In genomic region chr4:94683305-94683704, GRCm38 (mm10) we compare ENCODE assay signal across 18 mouse cellular contexts. TPM values are rescaled to one million over a fixed set of nuclear protein-coding genes. Genes with fewer than 3 reads are reported as not detected.
A peak's percentile ranks its signal among the peaks of the same experiment; 100 is the strongest.
DNase-seq lines count a peak whose midpoint lies in the region; ATAC-seq lines count a peak whose summit lies in the region.
"Had no signal": no experiment of that assay in that cellular context is flagged by ENCODE, and none has a peak within 500 bp of the region (broad histone marks: within the 10 kb centered on the region; RNA-seq: fewer than 3 reads in every experiment).

No protein-coding gene starts in this region.

- no peak overlapping the region for H3K9ac ChIP-seq in heart, embryonic 16.5 days (ENCODE audit: low read length)
- H3K9ac ChIP-seq: forebrain, embryonic 13.5 days; limb, embryonic 13.5 days; stomach, embryonic 15.5 days had no signal

- WGBS in heart, embryonic 16.5 days = 73% methylated on average over 5 of the region's 5 CpGs

- H3K36me3 ChIP-seq in heart, embryonic 16.5 days (ENCODE audit: control insufficient read depth, insufficient read depth) = no peaks in the 10 kb centered on the region; the same call in 1 of the 2 replicates
- H3K36me3 ChIP-seq: stomach, embryonic 15.5 days had no signal

- H3K27ac ChIP-seq in heart, embryonic 16.5 days (ENCODE audit: low read length) = peak overlapping the region; percentile 66
- H3K27ac ChIP-seq: forebrain, embryonic 13.5 days; limb, embryonic 13.5 days; stomach, embryonic 15.5 days had no signal

- no peak overlapping the region for H3K4me3 ChIP-seq in heart, embryonic 16.5 days (ENCODE audit: low read length)
- H3K4me3 ChIP-seq: forebrain, embryonic 13.5 days; limb, embryonic 13.5 days; stomach, embryonic 15.5 days had no signal

- no peaks in the 10 kb centered on the region for H3K4me1 ChIP-seq in heart, embryonic 16.5 days (ENCODE audit: control insufficient read depth, insufficient read depth, low read length)
- H3K4me1 ChIP-seq: forebrain, embryonic 13.5 days; limb, embryonic 13.5 days; stomach, embryonic 15.5 days had no signal

- peak; percentile 3 for DNase-seq in kidney, adult 18-20 months
- no peak for DNase-seq in kidney, postnatal 4 days
- DNase-seq in kidney, postnatal 14 days = peak; percentile 27
- DNase-seq in lung, postnatal 4 days = peak; percentile 7 to 35
- no peak for DNase-seq in thymus, adult 18-20 months
- DNase-seq in spleen, adult 18-20 months = no peak
- DNase-seq: cerebellum, postnatal 14 days; layer of hippocampus, postnatal 36 days; right cerebral cortex, postnatal 14 days had no signal

- ATAC-seq in heart, embryonic 16.5 days (replicated peaks; ENCODE audit: extremely low read depth, insufficient read depth, low FRiP score) = 0 out of 2 replicates have a peak, but pooled peaks have one; percentile 45
- no peak for ATAC-seq in erythroblast, adult 5-6 weeks (replicated peaks; ENCODE audit: low FRiP score, poor library complexity, severe bottlenecking)
- ATAC-seq: CD4-positive, CD25-positive, alpha-beta regulatory T cell, adult 4 months; forebrain, embryonic 13.5 days; intestine, embryonic 16.5 days had no signal

- no peak overlapping the region; the same call in 1 of the 2 replicates for H3K4me2 ChIP-seq in heart, embryonic 16.5 days (ENCODE audit: low read depth, low read length)
- H3K4me2 ChIP-seq: forebrain, embryonic 13.5 days; limb, embryonic 13.5 days; stomach, embryonic 15.5 days had no signal

- H3K27me3 ChIP-seq in heart, embryonic 16.5 days (ENCODE audit: control insufficient read depth, insufficient read depth, low read length) = no peaks in the 10 kb centered on the region
- H3K27me3 ChIP-seq: forebrain, embryonic 13.5 days; limb, embryonic 13.5 days; stomach, embryonic 15.5 days had no signal

- no peaks in the 10 kb centered on the region for H3K9me3 ChIP-seq in heart, embryonic 16.5 days (replicated peaks; ENCODE audit: control insufficient read depth, low read length)
- H3K9me3 ChIP-seq: forebrain, embryonic 13.5 days; limb, embryonic 13.5 days; stomach, embryonic 15.5 days had no signal

RNA-seq across cellular contexts. Expression of gene Lrrc19, which starts 33.4 kb away (rescaled TPM):
- polyA plus RNA-seq in heart, embryonic 16.5 days (2015; fragmentation: Nextera tagmentation; extraction: Ambion mirVana) = 0.20 and 0.26 TPM in 2 replicates
- not detected in 2 replicates for total RNA-seq in erythroblast, adult 5-6 weeks (2015; ENCODE audit: low replicate concordance)
- total RNA-seq in erythroblast, adult 5-6 weeks (2017; ENCODE audit: low replicate concordance) = not detected in 2 replicates
- total RNA-seq: hematopoietic stem cell, adult 5-6 weeks; layer of hippocampus, postnatal 36 days had no signal
- polyA plus RNA-seq: CD4-positive, CD25-positive, alpha-beta regulatory T cell, adult 4 months; urinary bladder, adult 2 months had no signal

RNA-seq across cellular contexts. Expression of gene Tek, which starts 55.8 kb away (rescaled TPM):
- 39.3 and 40.2 TPM in 2 replicates for polyA plus RNA-seq in heart, embryonic 16.5 days (2015; fragmentation: Nextera tagmentation; extraction: Ambion mirVana)
- 0.96 TPM in 1 of 2 replicates, not detected in the other for total RNA-seq in erythroblast, adult 5-6 weeks (2015; ENCODE audit: low replicate concordance)
- not detected in 2 replicates for total RNA-seq in erythroblast, adult 5-6 weeks (2017; ENCODE audit: low replicate concordance)
- polyA plus RNA-seq: CD4-positive, CD25-positive, alpha-beta regulatory T cell, adult 4 months had no signal

Comparison
In these comparisons a context has a peak if more than half of its experiments do, and no peak if none do; other contexts are left out.
1. DNase-seq: peak in kidney, adult 18-20 months (single experiment), kidney, postnatal 14 days (single experiment) and lung, postnatal 4 days (2 of 2); none in kidney, postnatal 4 days (0 of 2), thymus, adult 18-20 months (0 of 2) and spleen, adult 18-20 months (0 of 2).